In the genomic region with DNA sequence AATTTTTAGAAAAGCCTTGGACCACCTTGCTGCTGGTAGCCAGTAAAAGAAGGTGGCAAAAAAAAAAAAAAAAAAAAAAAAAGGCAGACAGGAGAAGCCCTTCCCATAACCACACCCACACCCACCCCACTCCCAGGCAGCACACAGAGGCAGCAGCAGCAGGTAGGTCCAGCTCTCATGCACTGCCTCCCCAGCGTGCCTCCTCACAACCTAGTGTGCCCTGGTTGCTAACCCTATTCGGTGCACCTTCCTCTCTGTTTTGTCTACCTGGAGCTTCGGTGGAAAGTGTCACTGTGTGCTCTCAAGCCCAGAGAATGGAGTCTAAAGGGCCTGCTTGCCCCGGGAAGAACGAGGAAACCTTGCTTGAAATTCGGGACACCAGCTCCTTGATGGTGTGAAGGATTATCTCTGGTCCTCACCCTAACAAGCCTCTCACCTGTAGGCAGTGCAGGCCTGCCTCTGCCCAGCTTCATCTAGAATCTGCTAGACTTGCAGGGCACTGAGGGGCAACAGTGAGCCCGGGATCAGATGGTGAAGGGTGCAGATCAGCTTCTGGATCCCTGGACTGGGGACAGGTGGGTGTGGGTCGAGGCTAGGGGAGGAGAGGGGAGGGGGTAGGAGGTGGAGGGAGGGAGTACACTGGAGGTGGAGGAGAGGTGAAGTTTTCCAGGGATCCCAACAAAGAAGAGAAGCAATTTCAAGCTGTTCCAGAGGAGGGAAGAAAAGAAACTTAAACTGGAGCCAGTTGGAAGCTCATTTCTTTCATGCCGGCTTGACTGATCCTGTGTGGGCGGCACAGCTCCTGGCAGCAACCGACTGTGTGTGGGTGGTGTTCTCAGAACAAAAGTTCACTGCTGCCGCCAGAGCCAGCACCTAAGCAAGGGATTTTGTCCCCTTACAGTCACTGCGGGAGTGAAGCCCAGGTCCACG, we compare ENCODE assay signal across 8 mouse cellular contexts.
A peak's percentile ranks its signal among the peaks of the same experiment; 100 is the strongest.
DNase-seq lines count a peak whose midpoint lies in the region; ATAC-seq and TF ChIP-seq lines count a peak whose summit lies in the region.

No protein-coding gene starts in this region.

- no peaks in the 10 kb centered on the region for H3K36me3 ChIP-seq in heart, postnatal 0 days (replicated peaks; ENCODE audit: control insufficient read depth, insufficient read depth, low read length)
- no peaks in the 10 kb centered on the region for H3K36me3 ChIP-seq in limb, embryonic 12.5 days

- peak; percentile 80 for ATAC-seq in CD4-positive, CD25-positive, alpha-beta regulatory T cell, adult 4 months
- ATAC-seq in heart, postnatal 0 days (ENCODE audit: insufficient read depth, low read depth) = peak; percentile 45; the same call in 1 of the 2 replicates
- ATAC-seq in limb, embryonic 12.5 days (ENCODE audit: insufficient number of reproducible peaks, insufficient read depth, low FRiP score, low TSS enrichment, low read depth) = no peak

- DNase-seq in gastrocnemius, adult 2 months = peak; percentile 39
- DNase-seq in gastrocnemius, adult 18-20 months (ENCODE audit: low spot score) = no peak
- peak; percentile 57 for DNase-seq in cerebellum, adult 8-10 months
- DNase-seq in heart, postnatal 0 days (ENCODE audit: low spot score) = no peak
- peak; percentile 86 to 89 for DNase-seq in right cerebral cortex, postnatal 36 days (ENCODE audit: low spot score in 2 of 2)
- no peak for DNase-seq in c-Kit-positive CD71-positive TER-119-positive erythroid progenitor cells, embryonic 14.5 days (ENCODE audit: low spot score)

- TF ChIP-seq EP300 in heart, postnatal 0 days (IDR thresholded peaks at IDR 0.05; ENCODE audit: low read depth) = no peak

- H3K9ac ChIP-seq in heart, postnatal 0 days (replicated peaks; ENCODE audit: low read depth, low read length) = peak overlapping the region; percentile 37; the same call in 1 of the 2 replicates
- H3K9ac ChIP-seq in limb, embryonic 12.5 days (replicated peaks) = 0 out of 2 replicates have a peak overlapping the region, but pooled peaks have one; percentile 40

- WGBS in heart, postnatal 0 days = 42% methylated on average over 14 of the region's 14 CpGs
- WGBS in limb, embryonic 12.5 days = 45% methylated on average over 14 of the region's 14 CpGs

- peaks cover 28% of the 10 kb centered on the region for H3K4me1 ChIP-seq in heart, postnatal 0 days (ENCODE audit: control insufficient read depth, insufficient read depth)
- peaks cover 17% of the 10 kb centered on the region for H3K4me1 ChIP-seq in limb, embryonic 12.5 days (replicated peaks)

- no peak for TF ChIP-seq CTCF in gastrocnemius, adult 2 months (IDR thresholded peaks at IDR 0.05)
- TF ChIP-seq CTCF in heart, postnatal 0 days (IDR thresholded peaks at IDR 0.05; ENCODE audit: low read depth) = no peak

- intact Hi-C loops in gastrocnemius, adult 2 months (cut with DNase I) = loop anchor here (10.0 kb wide), 1 partner anchor 175 kb away; no protein-coding TSS in a partner anchor

- peak overlapping the region; percentile 57 for H3K27ac ChIP-seq in gastrocnemius, adult 2 months
- peak overlapping the region; percentile 41 for H3K27ac ChIP-seq in heart, postnatal 0 days (ENCODE audit: low read depth)
- H3K27ac ChIP-seq in limb, embryonic 12.5 days = 0 out of 2 replicates have a peak overlapping the region, but pooled peaks have one; percentile 29

- H3K4me3 ChIP-seq in gastrocnemius, adult 2 months = no peak overlapping the region
- H3K4me3 ChIP-seq in heart, postnatal 0 days (ENCODE audit: low read depth, low read length) = no peak overlapping the region; the same call in 1 of the 2 replicates
- no peak overlapping the region for H3K4me3 ChIP-seq in limb, embryonic 12.5 days (replicated peaks)

- peak overlapping the region; percentile 37 for H3K4me2 ChIP-seq in heart, postnatal 0 days (ENCODE audit: low read depth, low read length)
- H3K4me2 ChIP-seq in limb, embryonic 12.5 days = no peak overlapping the region

- no peaks in the 10 kb centered on the region for H3K27me3 ChIP-seq in heart, postnatal 0 days (ENCODE audit: control insufficient read depth, insufficient read depth, low read length)
- H3K27me3 ChIP-seq in limb, embryonic 12.5 days = no peaks in the 10 kb centered on the region

- no peaks in the 10 kb centered on the region for H3K9me3 ChIP-seq in heart, postnatal 0 days (replicated peaks; ENCODE audit: control insufficient read depth, low read length)
- no peaks in the 10 kb centered on the region for H3K9me3 ChIP-seq in limb, embryonic 12.5 days

Comparison
In these comparisons a context has a peak if more than half of its experiments do, and no peak if none do; other contexts are left out.
1. DNase-seq: peak in gastrocnemius, adult 2 months (single experiment), cerebellum, adult 8-10 months (single experiment) and right cerebral cortex, postnatal 36 days (2 of 2); none in gastrocnemius, adult 18-20 months (single experiment), heart, postnatal 0 days (single experiment) and c-Kit-positive CD71-positive TER-119-positive erythroid progenitor cells, embryonic 14.5 days (single experiment).
2. Peak in every context shown above with its lines, with median percentiles within 50 percentile points of each other: H3K27ac ChIP-seq.